Mouse (Mus musculus): ENCODE results near the gene Adam21. TPM values are rescaled to one million over a fixed set of nuclear protein-coding genes. Genes with fewer than 3 reads are reported as not detected.
"Not testable (repeated sequence)": the region's sequence is repeated elsewhere in the genome, so short reads cannot be mapped to it uniquely, and the experiment has no call there.

The Adam21 gene
- polyA plus RNA-seq, 1 experiment from 2014 or later: 1.2 TPM

- ATAC-seq (ENCODE audit: low FRiP score): peak; percentile 55
- Histone ChIP-seq H3K4me3 (replicated peaks) (peak overlapping the region; percentile 89), H3K9ac (replicated peaks) (peak overlapping the region; percentile 83), H3K27me3 (replicated peaks) (0 out of 2 replicates have a peak, but pooled peaks cover 3% of the 10 kb centered on the region), H3K4me1 (peaks cover 25% of the 10 kb centered on the region), H3K27ac (replicated peaks) (peak overlapping the region; percentile 88), H3K9me3 (replicated peaks) (no peaks in the 10 kb centered on the region), H3K36me3 (no peaks in the 10 kb centered on the region), H3K4me2 (peak overlapping the region; percentile 65)
- WGBS: 31% methylated on average over 4 of the region's 4 CpGs
These were observed 35.2 kb downstream of the Adam21 start for GRCm38 (mm10) chr12:81533029-81533419.

- Histone ChIP-seq H3K4me1 (peaks cover 25% of the 10 kb centered on the region), H3K4me2 (peak within 1 kb of the TSS; percentile 65), H3K36me3 (no peaks in the 10 kb centered on the region), H3K9ac (replicated peaks) (peak within 1 kb of the TSS; percentile 83), H3K9me3 (replicated peaks) (no peaks in the 10 kb centered on the region), H3K27ac (replicated peaks) (peak within 1 kb of the TSS; percentile 88), H3K4me3 (replicated peaks) (peak within 1 kb of the TSS; percentile 89), H3K27me3 (replicated peaks) (0 out of 2 replicates have a peak, but pooled peaks cover 3% of the 10 kb centered on the region)
- under 1% methylated on average over 46 of the region's 46 CpGs for WGBS
- ATAC-seq (ENCODE audit: low FRiP score): peak; percentile 97
These were observed 35.8 kb downstream of the Adam21 start, which contains the start of the genes Gm20498 and Synj2bp for GRCm38 (mm10) chr12:81532316-81533028. Gene Gm20498 (minus strand): TSS chr12:81532905. Gene Synj2bp (minus strand): TSS chr12:81532911.

- not testable (repeated sequence) for H3K9me3 ChIP-seq (replicated peaks); ATAC-seq (ENCODE audit: low FRiP score); H3K27ac ChIP-seq (replicated peaks); H3K4me3 ChIP-seq (replicated peaks); H3K36me3 ChIP-seq; H3K27me3 ChIP-seq (replicated peaks); H3K9ac ChIP-seq (replicated peaks)
- H3K4me2 ChIP-seq: 0 out of 2 replicates have a peak overlapping the region, but pooled peaks have one; percentile 15
- peaks cover 25% of the 10 kb centered on the region for H3K4me1 ChIP-seq
- 76% methylated on average over 8 of the region's 8 CpGs for WGBS
These were observed 37.7 kb downstream of the Adam21 start for GRCm38 (mm10) chr12:81530587-81530986.

Other genes starting within 250 kb of the Adam21 start
- 11.0 and 12.4 TPM in 2 replicates for gene Slc8a3, start 235.3 kb downstream of the Adam21 start, polyA plus RNA-seq (2015; fragmentation: Nextera tagmentation; extraction: Ambion mirVana)
- 0.31 TPM in 2 replicates for gene Gm4787, start 189.0 kb downstream of the Adam21 start, polyA plus RNA-seq (2015; fragmentation: Nextera tagmentation; extraction: Ambion mirVana)
- 0.26 and 0.40 TPM in 2 replicates for gene Adam4, start 146.5 kb downstream of the Adam21 start, polyA plus RNA-seq (2015; fragmentation: Nextera tagmentation; extraction: Ambion mirVana)
- 118 and 125 TPM in 2 replicates for gene Cox16, start 83.3 kb downstream of the Adam21 start, polyA plus RNA-seq (2015; fragmentation: Nextera tagmentation; extraction: Ambion mirVana)
- 37.5 and 38.5 TPM in 2 replicates for gene Gm20498, start 35.6 kb downstream of the Adam21 start, polyA plus RNA-seq (2015; fragmentation: Nextera tagmentation; extraction: Ambion mirVana)
- gene Synj2bp, start 35.6 kb downstream of the Adam21 start, polyA plus RNA-seq (2015; fragmentation: Nextera tagmentation; extraction: Ambion mirVana): 38.4 and 43.9 TPM in 2 replicates
- 37.6 and 43.5 TPM in 2 replicates for gene Med6, start 26.5 kb upstream of the Adam21 start, polyA plus RNA-seq (2015; fragmentation: Nextera tagmentation; extraction: Ambion mirVana)
- 17.0 and 20.9 TPM in 2 replicates for gene Ttc9, start 62.8 kb upstream of the Adam21 start, polyA plus RNA-seq (2015; fragmentation: Nextera tagmentation; extraction: Ambion mirVana)
- gene Map3k9, start 212.7 kb upstream of the Adam21 start, polyA plus RNA-seq (2015; fragmentation: Nextera tagmentation; extraction: Ambion mirVana): 10.2 and 11.5 TPM in 2 replicates